Mouse (Mus musculus) erythroblast, embryonic 14.5 days (primary cell): Measurements from ENCODE around the gene Neo1.

ENCODE experiments used
- GATA1 ChIP-seq: IDR thresholded peaks from 2 replicates; pipeline ENCODE4 v1.6.1; 2012; ENCODE audit warnings: low read length, inconsistent platforms, mixed read lengths
- TAL1 ChIP-seq: IDR thresholded peaks from 3 replicates; pipeline ENCODE4 v1.6.1; 2012; ENCODE audit warnings: low read length, inconsistent platforms, mixed read lengths

DNA sequence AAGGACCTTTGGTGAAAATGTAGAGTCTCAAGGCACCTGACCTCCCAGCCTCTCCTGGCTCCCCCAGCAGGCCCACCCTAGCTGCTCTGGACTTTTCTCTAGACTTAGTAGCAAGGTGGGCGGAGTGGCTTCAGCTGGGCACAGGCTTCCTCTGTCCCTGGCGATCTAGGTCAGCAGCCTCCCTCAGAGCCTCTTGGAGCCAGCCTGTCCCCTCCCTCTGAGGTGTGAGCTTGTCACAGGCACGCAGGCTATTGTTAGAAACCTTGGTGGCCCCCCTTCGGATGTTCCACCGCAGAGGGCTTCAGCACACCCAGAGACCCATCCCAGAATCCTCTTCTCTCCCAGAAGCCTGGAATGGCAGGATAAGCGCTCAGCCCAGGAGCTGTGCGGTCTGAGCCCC lies 188.6 kb downstream of the Neo1 start:
- TF ChIP-seq GATA1 (no peak), TAL1 (no peak)
